Mouse (Mus musculus) liver, postnatal 0 days (tissue): ENCODE data around the gene Myo18b.

Experiments
- CTCF ChIP-seq: sonication (generic); IDR thresholded peaks from 2 replicates; pipeline ENCODE4 v1.5.1; 2016; ENCODE audit warnings: antibody characterized with exemption, low read depth
- EP300 ChIP-seq: IDR thresholded peaks from 2 replicates; pipeline ENCODE4 v1.6.1; 2016; ENCODE audit warnings: antibody characterized with exemption, low read depth, mild to moderate bottlenecking

DNA sequence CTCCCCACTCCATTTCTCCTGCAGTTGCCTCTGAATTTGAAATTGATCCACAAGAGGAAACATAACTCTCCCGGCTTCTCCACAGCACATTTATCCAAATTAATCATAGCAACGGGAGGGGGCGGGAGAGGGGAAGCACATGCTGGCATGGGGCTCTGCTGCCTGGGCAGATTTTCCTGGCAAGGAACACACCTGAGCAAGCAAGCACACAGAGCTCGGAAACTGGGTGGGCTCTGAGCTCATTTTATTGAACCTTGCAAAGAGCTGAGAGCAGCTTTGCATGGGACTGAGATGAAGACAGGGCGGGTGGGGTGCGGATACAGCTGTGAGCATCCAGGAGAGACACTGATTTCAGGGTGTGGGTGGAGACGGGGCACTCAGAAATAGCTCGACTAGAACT is 229.0 kb downstream of the Myo18b start:
- TF ChIP-seq CTCF = no peak
- no peak for TF ChIP-seq EP300
